In the genomic region with DNA sequence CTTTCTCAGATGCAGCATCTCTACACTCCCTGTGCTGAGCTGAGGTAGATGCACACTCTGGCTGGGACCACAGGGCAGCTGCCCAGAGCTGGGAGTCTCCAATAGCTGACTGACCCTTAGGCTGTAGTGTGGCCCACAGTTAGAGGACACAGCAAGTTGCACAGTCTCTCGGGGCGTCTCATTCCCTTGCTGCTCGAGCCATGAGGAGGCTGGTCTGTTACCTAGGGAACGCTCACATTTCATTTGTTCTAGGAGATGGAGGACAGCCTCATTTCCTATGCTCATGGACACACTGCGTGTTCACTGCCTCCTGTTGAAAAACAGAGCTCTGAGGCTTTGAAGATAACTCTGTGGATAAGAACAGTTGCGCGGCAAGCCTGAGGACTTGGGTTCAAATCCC, we compare ENCODE assay signal across 19 mouse cellular contexts.
DNase-seq lines count a peak whose midpoint lies in the region; ATAC-seq and TF ChIP-seq lines count a peak whose summit lies in the region.
"Had no signal": no experiment of that assay in that cellular context is flagged by ENCODE, and none has a peak within 500 bp of the region (broad histone marks: within the 10 kb centered on the region; RNA-seq: fewer than 3 reads in every experiment).

No protein-coding gene starts in this region.

- no peak for TF ChIP-seq RAD21 in CH12.LX (IDR thresholded peaks at IDR 0.05; ENCODE audit: low read depth, low read length)

- no peak overlapping the region for H3K4me3 ChIP-seq in left cerebral cortex, adult 2 months
- H3K4me3 ChIP-seq in CH12.LX (replicated peaks in 1 of 3; ENCODE audit: low read depth in 2 of 3, low read length in 2 of 3, poor library complexity in 1 of 3) (peak overlapping the region in 2 of 3 experiments; percentile 16 to 40), E14TG2a.4 (replicated peaks; ENCODE audit: low read length) (peak overlapping the region; percentile 64)
- no peak overlapping the region for H3K4me3 ChIP-seq in hindbrain, embryonic 13.5 days
- H3K4me3 ChIP-seq: embryonic facial prominence, embryonic 15.5 days; forebrain, embryonic 13.5 days; gastrocnemius, adult 2 months; limb, embryonic 12.5 days had no signal

- peaks cover 4% of the 10 kb centered on the region for H3K9me3 ChIP-seq in CH12.LX (replicated peaks; ENCODE audit: low read length)
- H3K9me3 ChIP-seq in E14TG2a.4 (ENCODE audit: low read length), result no peaks in the 10 kb centered on the region
- H3K9me3 ChIP-seq in hindbrain, embryonic 13.5 days, result peaks cover 3% of the 10 kb centered on the region; the same call in 1 of the 2 replicates
- H3K9me3 ChIP-seq: embryonic facial prominence, embryonic 15.5 days; forebrain, embryonic 13.5 days had no signal

- dilution Hi-C loops in CH12.LX (cut with MboI; ENCODE audit: extremely low pct_ligation_motif_present, extremely low pct_unique_long_range_greater_than_20kb, low sequenced_read_pairs), result no loop called here

- in situ Hi-C loops in CH12.LX (cut with MboI; ENCODE audit: low pct_ligation_motif_present, low pct_unique_long_range_greater_than_20kb, low sequenced_read_pairs), result no loop called here

- H3K36me3 ChIP-seq in CH12.LX (replicated peaks in 1 of 2; ENCODE audit: control insufficient read depth in 1 of 2, insufficient read depth in 1 of 2, low read length in 1 of 2) (no peaks in the 10 kb centered on the region), E14TG2a.4 (ENCODE audit: insufficient read depth, low read length) (no peaks in the 10 kb centered on the region)
- H3K36me3 ChIP-seq in hindbrain, embryonic 13.5 days, result no peaks in the 10 kb centered on the region; the same call in 1 of the 2 replicates
- H3K36me3 ChIP-seq: embryonic facial prominence, embryonic 15.5 days; limb, embryonic 12.5 days had no signal

- H3K27ac ChIP-seq in left cerebral cortex, adult 2 months, result peak overlapping the region; percentile 94
- peak overlapping the region; percentile 88 for H3K27ac ChIP-seq in CH12.LX (ENCODE audit: insufficient read depth, low read depth)
- no peak overlapping the region for H3K27ac ChIP-seq in hindbrain, embryonic 13.5 days
- H3K27ac ChIP-seq: embryonic facial prominence, embryonic 15.5 days; forebrain, embryonic 13.5 days; gastrocnemius, adult 2 months; limb, embryonic 12.5 days; macrophage had no signal

- intact Hi-C loops in left cerebral cortex, adult 2 months (cut with DNase I), result loop anchor here (2.0 kb wide), 1 partner anchor 53 kb away; no protein-coding TSS in a partner anchor
- intact Hi-C loops in left cerebral cortex, postnatal 36 days (cut with DNase I), result loop anchor here (5.0 kb wide), 1 partner anchor 204 kb away; no protein-coding TSS in a partner anchor
- intact Hi-C loops in heart, postnatal 14 days (cut with DNase I), result no loop called here

- peak; percentile 11; the same call in 1 of the 2 replicates for ATAC-seq in hindbrain, embryonic 13.5 days (ENCODE audit: low FRiP score)
- ATAC-seq: forebrain, embryonic 13.5 days had no signal

- H3K9ac ChIP-seq in CH12.LX (ENCODE audit: insufficient read depth, low read depth), result peak overlapping the region; percentile 20
- H3K9ac ChIP-seq in hindbrain, embryonic 13.5 days, result no peak overlapping the region
- H3K9ac ChIP-seq: embryonic facial prominence, embryonic 15.5 days; forebrain, embryonic 13.5 days; limb, embryonic 12.5 days had no signal

- no peak for TF ChIP-seq EP300 in CH12.LX (IDR thresholded peaks at IDR 0.05; ENCODE audit: low read length)

- no peak for TF ChIP-seq CTCF in left cerebral cortex, adult 2 months (IDR thresholded peaks at IDR 0.05)
- TF ChIP-seq CTCF in CH12.LX (conservative IDR thresholded peaks at IDR 0.05 in 1 of 2, IDR thresholded peaks at IDR 0.05 in 1 of 2; ENCODE audit: low read depth in 2 of 2, low read length in 2 of 2) (no peak), E14TG2a.4 (conservative IDR thresholded peaks at IDR 0.05; ENCODE audit: low read length) (no peak)

- 56% methylated on average over 7 of the region's 7 CpGs for WGBS in hindbrain, embryonic 13.5 days

- DNase-seq in left cerebral cortex, adult 2 months (ENCODE audit: extremely low spot score in 1 of 2, low spot score in 2 of 2), result no peak
- DNase-seq in left cerebral cortex, postnatal 36 days (ENCODE audit: low spot score in 2 of 2), result no peak
- DNase-seq in CH12.LX (ENCODE audit: extremely low read depth), result no peak
- DNase-seq in lung, postnatal 36 days, result no peak
- no peak for DNase-seq in heart, postnatal 14 days
- DNase-seq in adrenal gland, postnatal 14 days, result no peak
- DNase-seq: cerebellum, adult 11 months; gastrocnemius, adult 2 months; heart, postnatal 10 days; kidney, adult 11 months; kidney, postnatal 36 days; lung, adult 2 months had no signal

- no peaks in the 10 kb centered on the region for H3K79me2 ChIP-seq in CH12.LX (replicated peaks; ENCODE audit: control insufficient read depth, extremely low read depth, insufficient read depth, poor library complexity, severe bottlenecking)

- H3K27me3 ChIP-seq in CH12.LX (replicated peaks) (no peaks in the 10 kb centered on the region), E14TG2a.4 (ENCODE audit: insufficient read depth, low read length) (no peaks in the 10 kb centered on the region)
- no peaks in the 10 kb centered on the region for H3K27me3 ChIP-seq in hindbrain, embryonic 13.5 days
- H3K27me3 ChIP-seq: embryonic facial prominence, embryonic 15.5 days; forebrain, embryonic 13.5 days; limb, embryonic 12.5 days; Patski had no signal

- peak overlapping the region; percentile 33 for H3K4me2 ChIP-seq in CH12.LX (ENCODE audit: insufficient read depth, low read depth, poor library complexity, severe bottlenecking)
- no peak overlapping the region for H3K4me2 ChIP-seq in hindbrain, embryonic 13.5 days
- H3K4me2 ChIP-seq: embryonic facial prominence, embryonic 15.5 days; forebrain, embryonic 13.5 days; limb, embryonic 12.5 days had no signal

- TF ChIP-seq POLR2A in CH12.LX (IDR thresholded peaks at IDR 0.05; ENCODE audit: low read depth, low read length), result no peak

- peaks cover 29 to 60% of the 10 kb centered on the region in 2 experiments for H3K4me1 ChIP-seq in CH12.LX (ENCODE audit: control insufficient read depth in 1 of 2, insufficient read depth in 2 of 2)
- peaks cover 64% of the 10 kb centered on the region for H3K4me1 ChIP-seq in E14TG2a.4 (replicated peaks; ENCODE audit: low read depth, low read length)
- peaks cover 13% of the 10 kb centered on the region for H3K4me1 ChIP-seq in hindbrain, embryonic 13.5 days (replicated peaks)

TF ChIP-seq in CH12.LX, 34 proteins besides CTCF, POLR2A, EP300 and RAD21:
- TF ChIP-seq ETS1 (conservative IDR thresholded peaks at IDR 0.05; ENCODE audit: low read depth, low read length), result no peak
- TF ChIP-seq NRF1 (IDR thresholded peaks at IDR 0.05; ENCODE audit: low read depth, low read length), result 0 out of 2 replicates have a peak, but pooled peaks have one; percentile 1
TF ChIP-seq in CH12.LX: peak in this region for 1.

Comparison
In these comparisons a context has a peak if more than half of its experiments do, and no peak if none do; other contexts are left out.
1. H3K4me3 ChIP-seq: peak in CH12.LX (2 of 3) and E14TG2a.4 (single experiment); none in left cerebral cortex, adult 2 months (single experiment) and hindbrain, embryonic 13.5 days (single experiment).